Mouse (Mus musculus) heart, adult 2 months (tissue): ENCODE results near the gene Tnni3k.

Experiments used
- CTCF ChIP-seq: fragments of 200-600 bp; IDR thresholded peaks from 2 replicates; pipeline ENCODE4 v1.8.1; 2022; ENCODE audit warnings: antibody characterized with exemption, mild to moderate bottlenecking, moderate library complexity
- EP300 ChIP-seq: fragments of 200-500 bp; IDR thresholded peaks from 2 replicates; pipeline ENCODE4 v1.6.1; 2011; ENCODE audit warnings: low read depth, low read length, control low read depth; ENCODE audit not compliant: insufficient read depth

GRCm38 (mm10) chr3:154754505-154754904 is 300.7 kb downstream of the Tnni3k start:
- TF ChIP-seq EP300 (0 out of 2 replicates have a peak, but pooled peaks have one; percentile 36), CTCF (no peak)
